Mouse (Mus musculus) liver, postnatal 0 days (tissue): ENCODE results near the gene 1700013H16Rik. TPM values are rescaled to one million over a fixed set of nuclear protein-coding genes. Genes with fewer than 3 reads are reported as not detected.

Experiments used
- ATAC-seq: fragments of 200-750 bp; cut with Nextera tagmentation; 2 replicates; pipeline ENCODE4 v1.8.0; 2017; ENCODE audit warnings: mild to moderate bottlenecking, moderate library complexity
- DNase-seq: peaks from one replicate; pipeline ENCODE4 v3.0.0-alpha.2; 2016
- H3K27ac ChIP-seq: fragments of 300-500 bp; sonication (generic); 2 replicates; pipeline ENCODE4 v1.5.1; 2014; ENCODE audit warnings: antibody characterized with exemption, moderate library complexity, mild to moderate bottlenecking, low read depth
- H3K27me3 ChIP-seq: fragments of 300-500 bp; sonication (generic); 2 replicates; pipeline ENCODE4 v1.6.1; 2014; ENCODE audit warnings: low read length, control low read depth, mixed read lengths; ENCODE audit not compliant: insufficient read depth
- H3K36me3 ChIP-seq: fragments of 300-500 bp; sonication (generic); replicated peaks from 2 replicates; pipeline ENCODE4 v1.6.1; 2014; ENCODE audit warnings: mild to moderate bottlenecking, control low read depth, low read length, moderate library complexity, mixed read lengths; ENCODE audit not compliant: insufficient read depth
- H3K4me1 ChIP-seq: fragments of 300-500 bp; sonication (generic); 2 replicates; pipeline ENCODE4 v1.6.1; 2014; ENCODE audit warnings: antibody characterized with exemption, mild to moderate bottlenecking, control low read depth; ENCODE audit not compliant: insufficient read depth
- H3K4me2 ChIP-seq: fragments of 300-500 bp; sonication (generic); 2 replicates; pipeline ENCODE4 v1.6.1; 2014; ENCODE audit warnings: low read depth, mild to moderate bottlenecking, low read length, moderate library complexity, mixed read lengths
- H3K4me3 ChIP-seq: fragments of 300-500 bp; sonication (generic); 2 replicates; pipeline ENCODE4 v1.5.1; 2014; ENCODE audit warnings: low read depth, low read length
- H3K9ac ChIP-seq: fragments of 300-500 bp; sonication (generic); replicated peaks from 2 replicates; pipeline ENCODE4 v1.6.1; 2014; ENCODE audit warnings: mild to moderate bottlenecking, moderate library complexity
- H3K9me3 ChIP-seq: fragments of 300-500 bp; sonication (generic); 2 replicates; pipeline ENCODE4 v1.6.1; 2016; ENCODE audit warnings: mild to moderate bottlenecking, control low read depth, low read length, mixed read lengths
- CTCF ChIP-seq: sonication (generic); IDR thresholded peaks from 2 replicates; pipeline ENCODE4 v1.5.1; 2016; ENCODE audit warnings: antibody characterized with exemption, low read depth
- EP300 ChIP-seq: IDR thresholded peaks from 2 replicates; pipeline ENCODE4 v1.6.1; 2016; ENCODE audit warnings: antibody characterized with exemption, low read depth, mild to moderate bottlenecking
- WGBS: fragments of 180-500 bp; shearing (Covaris S2); extraction: QIAGEN DNeasy Blood & Tissue Kit; methylation state at CpG from one replicate; pipeline ENCODE4 v1.1.7; 2014; ENCODE audit not compliant: insufficient replicate concordance; 5-methylcytosine and 5-hydroxymethylcytosine counted together
- polyA plus RNA-seq: library from polyadenylated mRNA; unstranded; fragments of >200 nt; fragmentation: Nextera tagmentation; extraction: Ambion mirVana; gene quantifications from 2 replicates; pipeline ENCODE4 v1.2.1, GENCODE M21; 2015

Gene 1700013H16Rik
- polyA plus RNA-seq, 1 experiment from 2014 or later: not detected

- no peak overlapping the region; the same call in 1 of the 2 replicates for H3K4me3 ChIP-seq
- H3K27me3 ChIP-seq: no peaks in the 10 kb centered on the region; the same call in 1 of the 2 replicates
- H3K4me2 ChIP-seq: peak overlapping the region; percentile 49
- DNase-seq: peak; percentile 36
- TF ChIP-seq EP300 (no peak), CTCF (no peak)
- H3K4me1 ChIP-seq: no peaks in the 10 kb centered on the region
- H3K9ac ChIP-seq: no peak overlapping the region
- ATAC-seq: peak; percentile 64
- H3K9me3 ChIP-seq: no peaks in the 10 kb centered on the region
- 30% methylated on average over 37 of the region's 49 CpGs for WGBS
- H3K27ac ChIP-seq: no peak overlapping the region
- H3K36me3 ChIP-seq: no peaks in the 10 kb centered on the region
Measured at GRCm38 (mm10) chrX:53716323-53717182, 41.1 kb downstream of the 1700013H16Rik start.

- no peak overlapping the region for H3K9ac ChIP-seq
- no peak for DNase-seq
- TF ChIP-seq CTCF (no peak), EP300 (no peak)
- no peak overlapping the region for H3K4me3 ChIP-seq
- ATAC-seq: no peak
- 63% methylated on average over 2 of the region's 2 CpGs for WGBS
- H3K4me1 ChIP-seq: no peaks in the 10 kb centered on the region
- no peak overlapping the region for H3K27ac ChIP-seq
- H3K36me3 ChIP-seq: no peaks in the 10 kb centered on the region
- H3K27me3 ChIP-seq: no peaks in the 10 kb centered on the region; the same call in 1 of the 2 replicates
- H3K9me3 ChIP-seq: no peaks in the 10 kb centered on the region
- peak overlapping the region; percentile 49; the same call in 1 of the 2 replicates for H3K4me2 ChIP-seq
Measured at GRCm38 (mm10) chrX:53715942-53716322, 41.7 kb downstream of the 1700013H16Rik start.

- H3K4me3 ChIP-seq: no peak overlapping the region
- no peak overlapping the region for H3K4me2 ChIP-seq
- H3K36me3 ChIP-seq: no peaks in the 10 kb centered on the region
- ATAC-seq (no peak), DNase-seq (no peak)
- H3K27me3 ChIP-seq: no peaks in the 10 kb centered on the region
- TF ChIP-seq EP300 (no peak), CTCF (no peak)
- WGBS: 59% methylated on average over 3 of the region's 3 CpGs
- H3K4me1 ChIP-seq: no peaks in the 10 kb centered on the region
- H3K9ac ChIP-seq: no peak overlapping the region
- H3K9me3 ChIP-seq: no peaks in the 10 kb centered on the region
- H3K27ac ChIP-seq: no peak overlapping the region
Measured at GRCm38 (mm10) chrX:53702673-53703072, 55.0 kb downstream of the 1700013H16Rik start.

DNA sequence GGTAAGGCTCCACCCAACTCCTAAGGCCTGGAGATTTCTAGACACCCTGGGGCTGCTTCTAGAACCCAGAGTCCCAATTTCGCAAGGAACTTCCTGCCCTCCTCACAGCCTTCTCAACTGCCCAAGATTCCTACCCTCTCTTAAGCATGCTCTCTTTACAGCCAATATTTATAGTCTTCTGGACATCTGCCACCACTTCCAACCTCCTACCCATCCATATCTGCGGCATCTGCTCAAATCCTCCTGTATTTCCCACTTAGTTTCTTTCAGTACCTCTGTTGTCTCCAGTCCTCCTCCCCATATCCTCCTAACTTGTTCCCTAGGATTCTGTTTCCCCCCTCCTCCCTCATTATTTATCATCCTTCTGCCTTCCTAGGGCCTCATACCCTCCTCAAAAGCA is 58.4 kb downstream of the 1700013H16Rik start:
- 86% methylated on average over 2 of the region's 2 CpGs for WGBS
- Histone ChIP-seq H3K9me3 (no peaks in the 10 kb centered on the region), H3K36me3 (no peaks in the 10 kb centered on the region), H3K27me3 (no peaks in the 10 kb centered on the region), H3K4me1 (no peaks in the 10 kb centered on the region), H3K9ac (no peak overlapping the region), H3K4me2 (no peak overlapping the region), H3K4me3 (no peak overlapping the region), H3K27ac (no peak overlapping the region)
- no peak for TF ChIP-seq EP300
- no peak for TF ChIP-seq CTCF
- no peak for ATAC-seq
- DNase-seq: no peak

- H3K36me3 ChIP-seq: no peaks in the 10 kb centered on the region
- H3K27me3 ChIP-seq: peaks cover 7% of the 10 kb centered on the region; the same call in 1 of the 2 replicates
- no peaks in the 10 kb centered on the region for H3K9me3 ChIP-seq
- 65% methylated on average over 9 of the region's 9 CpGs for WGBS
- H3K9ac ChIP-seq: no peak overlapping the region
- no peak overlapping the region for H3K4me2 ChIP-seq
- peak; percentile 57 for ATAC-seq
- no peak for TF ChIP-seq CTCF
- TF ChIP-seq EP300: no peak
- H3K4me1 ChIP-seq: no peaks in the 10 kb centered on the region
- no peak overlapping the region for H3K4me3 ChIP-seq
- no peak for DNase-seq
- no peak overlapping the region for H3K27ac ChIP-seq
Measured at GRCm38 (mm10) chrX:53694008-53694777, 63.4 kb downstream of the 1700013H16Rik start.

DNA sequence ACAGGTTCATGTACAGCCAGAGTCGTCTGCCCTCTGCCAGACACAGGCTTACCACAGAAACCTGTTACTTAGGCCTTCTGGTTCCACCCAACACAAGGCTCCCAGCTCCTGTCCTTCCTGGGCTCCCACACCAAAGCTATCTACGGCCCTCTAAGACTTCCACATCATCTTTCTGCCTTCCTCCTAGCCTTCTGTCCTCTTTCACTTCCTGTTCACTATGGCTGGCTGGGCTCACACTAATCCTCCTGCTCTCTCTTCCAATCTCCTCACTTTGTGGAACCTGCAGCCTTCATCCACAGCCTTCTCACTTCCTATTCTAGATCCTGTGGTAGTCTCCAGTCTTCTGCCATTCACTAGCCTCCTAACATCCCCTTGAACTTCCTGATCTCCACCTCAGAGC is 64.5 kb downstream of the 1700013H16Rik start:
- no peaks in the 10 kb centered on the region for H3K4me1 ChIP-seq
- DNase-seq: no peak
- H3K9ac ChIP-seq: no peak overlapping the region
- no peak overlapping the region for H3K27ac ChIP-seq
- TF ChIP-seq EP300 (no peak), CTCF (no peak)
- no peak for ATAC-seq
- WGBS: 56% methylated on average over 2 of the region's 2 CpGs
- H3K4me3 ChIP-seq: no peak overlapping the region
- no peaks in the 10 kb centered on the region for H3K9me3 ChIP-seq
- peaks cover 7% of the 10 kb centered on the region; the same call in 1 of the 2 replicates for H3K27me3 ChIP-seq
- H3K4me2 ChIP-seq: no peak overlapping the region
- no peaks in the 10 kb centered on the region for H3K36me3 ChIP-seq

Other genes with a start within 250 kb of the 1700013H16Rik start
- gene Rtl8c, start 149.8 kb downstream of the 1700013H16Rik start, polyA plus RNA-seq: 3.7 and 4.1 TPM in 2 replicates
- not detected in 2 replicates for gene Gm14597, start 148.9 kb downstream of the 1700013H16Rik start, polyA plus RNA-seq
- 9.1 and 9.4 TPM in 2 replicates for gene Rtl8a, start 114.1 kb downstream of the 1700013H16Rik start, polyA plus RNA-seq
- 9.3 and 10.2 TPM in 2 replicates for gene Rtl8b, start 87.4 kb downstream of the 1700013H16Rik start, polyA plus RNA-seq
- 0.12 and 0.24 TPM in 2 replicates for gene 4930502E18Rik, start 33.0 kb downstream of the 1700013H16Rik start, polyA plus RNA-seq
- not detected in 2 replicates for gene Zfp36l3, start 18.6 kb upstream of the 1700013H16Rik start, polyA plus RNA-seq
- gene Xlr, start 39.9 kb upstream of the 1700013H16Rik start, polyA plus RNA-seq: 3.5 and 3.6 TPM in 2 replicates